Mouse (Mus musculus): Measurements from ENCODE around the gene Grin2a. TPM values are rescaled to one million over a fixed set of nuclear protein-coding genes. Genes with fewer than 3 reads are reported as not detected.

Grin2a gene
- total RNA-seq (2017), result not detected in 3 replicates

DNA sequence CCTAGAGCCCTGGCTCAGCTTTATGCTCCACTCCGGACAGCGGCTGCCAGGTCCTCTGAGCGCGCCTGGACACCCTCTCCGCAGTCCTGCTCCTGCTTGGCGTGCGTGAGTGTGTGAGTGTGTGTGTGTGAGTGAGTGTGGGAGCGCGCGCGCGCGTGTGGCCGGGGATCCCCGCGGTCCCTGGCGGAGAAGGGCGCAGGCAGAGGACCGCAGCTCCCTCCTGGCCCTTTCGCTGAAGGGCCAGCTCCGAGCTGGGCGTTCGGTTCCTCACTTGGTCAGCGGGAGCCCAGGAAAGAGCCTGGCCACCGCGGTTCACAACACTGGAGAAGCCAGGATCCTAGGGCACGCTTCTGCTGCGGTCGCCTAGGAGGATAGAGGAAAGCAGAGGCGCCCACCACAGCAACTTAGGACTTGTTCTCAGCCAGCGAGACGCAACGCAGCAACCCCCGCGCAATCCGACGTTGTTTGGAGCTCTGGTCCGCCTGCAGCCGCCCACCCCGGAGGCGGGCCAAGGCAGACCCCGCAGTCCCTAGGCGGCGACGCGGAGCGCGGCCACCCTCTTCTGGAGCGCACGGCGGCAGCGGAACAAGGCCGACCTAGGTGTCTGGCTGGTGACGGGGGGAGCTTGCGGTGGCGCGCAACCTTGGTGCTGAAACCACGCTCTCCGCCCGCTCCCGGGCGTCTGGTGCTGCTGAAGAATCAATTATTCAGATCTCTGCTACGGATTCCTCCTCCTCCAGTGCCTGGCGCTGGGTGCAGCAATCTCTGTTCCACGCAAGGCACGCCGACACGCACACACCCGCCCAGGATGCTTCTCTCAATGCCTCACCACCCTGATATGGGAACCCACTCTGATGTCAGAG lies at the start of gene Grin2a:
Gene Grin2a, minus strand, starts transcription at position 610 of the 863 bp plus-strand sequence.
- no peak for ATAC-seq (replicated peaks; ENCODE audit: insufficient number of reproducible peaks, low FRiP score, low TSS enrichment, poor library complexity, severe bottlenecking)

- ATAC-seq (replicated peaks; ENCODE audit: insufficient number of reproducible peaks, low FRiP score, low TSS enrichment, poor library complexity, severe bottlenecking), result no peak
Observed at GRCm38 (mm10) chr16:10035582-10036215, 40.3 kb upstream of the Grin2a start.

DNA sequence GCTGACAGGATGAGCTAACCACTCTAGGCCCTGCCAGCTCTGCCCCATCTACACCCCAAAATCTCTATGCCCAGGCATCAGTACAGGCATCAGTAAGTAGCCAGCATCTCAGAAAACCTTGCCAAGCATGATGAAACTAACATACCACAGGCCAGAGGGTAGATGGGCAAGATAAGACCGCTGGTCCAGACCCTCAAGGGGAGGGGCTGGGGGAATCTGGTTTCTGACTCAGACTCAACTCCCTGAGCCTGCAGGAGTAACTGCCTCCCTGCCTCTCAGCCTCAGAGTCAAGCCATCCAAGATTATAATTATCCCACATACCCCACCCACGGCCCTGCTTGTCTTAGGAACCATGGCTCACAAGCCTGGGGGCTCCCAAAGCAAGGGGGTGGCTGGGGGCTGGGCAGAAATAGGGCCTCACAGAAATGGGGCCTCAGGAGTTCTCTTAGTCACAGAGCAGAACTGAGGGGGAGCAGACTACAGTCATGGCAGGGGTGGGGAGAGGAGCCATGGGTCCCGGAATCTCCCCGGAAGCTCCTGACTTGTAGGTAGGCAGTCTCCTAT lies 38.1 kb upstream of the Grin2a start:
- ATAC-seq (replicated peaks; ENCODE audit: insufficient number of reproducible peaks, low FRiP score, low TSS enrichment, poor library complexity, severe bottlenecking), result no peak

DNA sequence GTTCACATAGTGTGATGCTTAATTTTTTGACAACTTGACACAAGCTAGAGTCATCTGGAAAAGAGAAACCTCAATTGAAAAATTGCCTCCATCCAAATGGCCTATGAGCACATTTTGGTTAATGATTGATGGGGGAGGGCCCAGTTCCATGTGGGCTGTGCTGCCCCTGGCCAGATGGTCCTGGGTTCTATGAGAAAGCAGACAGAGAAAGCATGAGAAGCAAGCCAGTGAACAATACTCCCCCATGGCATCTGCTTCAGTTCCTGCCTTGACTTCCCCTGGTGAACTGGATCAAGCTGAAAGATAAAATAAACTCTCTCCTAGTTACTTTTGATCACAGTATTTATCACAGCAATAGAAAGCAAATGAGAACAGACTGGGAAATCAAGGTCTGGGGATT lies 36.5 kb upstream of the Grin2a start:
- no peak for ATAC-seq (replicated peaks; ENCODE audit: insufficient number of reproducible peaks, low FRiP score, low TSS enrichment, poor library complexity, severe bottlenecking)

DNA sequence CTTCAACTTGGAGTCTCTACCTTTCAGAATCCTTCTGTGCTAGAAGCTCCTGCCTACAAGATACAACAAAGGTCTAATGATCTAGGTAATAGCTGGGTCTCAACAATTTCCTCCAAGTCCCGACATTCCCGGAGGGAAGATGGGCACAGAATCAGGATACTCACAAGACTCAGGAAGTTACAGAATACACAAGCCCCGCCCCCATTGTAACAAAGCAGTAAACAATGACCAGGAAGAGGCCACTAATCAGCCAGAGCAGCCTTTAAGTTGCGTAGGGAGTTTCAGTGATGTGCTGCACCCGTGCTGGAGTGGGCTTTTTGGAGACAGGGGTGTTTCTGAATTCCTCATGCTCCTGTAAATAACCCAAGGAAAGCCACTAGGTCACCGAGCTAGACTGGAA lies 31.4 kb upstream of the Grin2a start:
- no peak for ATAC-seq (replicated peaks; ENCODE audit: insufficient number of reproducible peaks, low FRiP score, low TSS enrichment, poor library complexity, severe bottlenecking)

- no peak for ATAC-seq (replicated peaks; ENCODE audit: insufficient number of reproducible peaks, low FRiP score, low TSS enrichment, poor library complexity, severe bottlenecking)
Observed at GRCm38 (mm10) chr16:10009743-10010142, 14.4 kb upstream of the Grin2a start.

DNA sequence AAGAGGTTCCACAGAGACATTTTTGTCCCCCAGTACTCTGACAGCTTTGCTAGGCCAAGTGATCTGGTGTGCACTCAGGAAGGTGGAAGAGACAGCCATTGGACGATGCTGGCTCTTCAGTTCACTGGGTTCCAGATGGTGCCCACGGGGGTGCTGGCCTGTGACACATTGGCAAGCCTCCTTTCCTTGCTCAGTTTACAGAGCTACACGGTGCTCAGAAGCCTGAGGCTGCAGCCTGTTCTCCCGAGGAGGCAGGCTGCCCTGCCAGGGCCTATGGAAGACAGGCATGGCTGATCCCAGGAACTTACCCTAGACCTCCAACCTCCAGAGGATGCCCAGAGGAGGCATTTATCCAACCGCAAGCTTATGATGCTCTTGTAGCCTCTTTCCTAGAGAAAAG lies 10.2 kb upstream of the Grin2a start:
- no peak for ATAC-seq (replicated peaks; ENCODE audit: insufficient number of reproducible peaks, low FRiP score, low TSS enrichment, poor library complexity, severe bottlenecking)

GRCm38 (mm10) chr16:10004096-10004495 lies 8.7 kb upstream of the Grin2a start:
- no peak for ATAC-seq (replicated peaks; ENCODE audit: insufficient number of reproducible peaks, low FRiP score, low TSS enrichment, poor library complexity, severe bottlenecking)

DNA sequence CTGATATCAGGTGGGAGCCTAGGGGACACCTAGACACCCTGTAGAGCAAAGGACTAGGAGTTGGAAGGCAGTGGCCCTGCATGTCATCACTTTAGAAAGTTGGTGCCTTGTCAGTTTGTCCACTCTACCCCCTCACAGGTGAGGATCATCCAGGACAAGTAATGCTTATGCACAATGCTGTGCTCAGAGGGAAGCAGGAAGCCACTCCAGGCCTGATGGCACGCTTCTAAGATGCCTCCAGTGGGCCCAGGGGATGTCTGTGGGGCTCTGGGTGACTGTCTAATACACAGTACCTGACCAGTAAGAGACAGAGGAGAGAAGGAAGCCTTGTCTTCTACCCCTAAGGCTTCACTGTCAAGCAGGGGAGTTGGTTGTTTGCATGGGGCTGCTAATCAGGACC lies 7.6 kb upstream of the Grin2a start:
- no peak for ATAC-seq (replicated peaks; ENCODE audit: insufficient number of reproducible peaks, low FRiP score, low TSS enrichment, poor library complexity, severe bottlenecking)

DNA sequence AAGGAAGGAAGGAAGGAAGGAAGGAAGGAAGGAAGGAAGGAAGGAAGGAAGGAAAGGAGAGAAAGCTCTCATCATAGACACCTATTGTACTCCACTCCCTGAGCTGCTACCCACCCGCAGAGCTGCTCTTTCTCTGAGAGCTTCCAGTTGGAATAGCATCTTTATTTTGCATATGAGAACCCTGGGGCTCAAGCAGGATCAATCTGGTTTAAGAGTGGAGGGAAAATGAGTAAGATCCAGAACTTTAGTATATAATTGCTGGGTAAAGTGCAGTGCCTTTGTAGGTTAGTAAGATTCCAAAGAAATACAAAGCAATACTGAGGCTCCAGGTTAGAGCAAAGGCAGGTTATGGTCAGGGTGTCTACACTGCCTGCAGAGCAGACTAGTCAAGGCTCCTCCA lies 6.2 kb upstream of the Grin2a start:
- ATAC-seq (replicated peaks; ENCODE audit: insufficient number of reproducible peaks, low FRiP score, low TSS enrichment, poor library complexity, severe bottlenecking), result no peak

GRCm38 (mm10) chr16:9999926-10000325 lies 4.6 kb upstream of the Grin2a start:
- ATAC-seq (replicated peaks; ENCODE audit: insufficient number of reproducible peaks, low FRiP score, low TSS enrichment, poor library complexity, severe bottlenecking), result no peak

DNA sequence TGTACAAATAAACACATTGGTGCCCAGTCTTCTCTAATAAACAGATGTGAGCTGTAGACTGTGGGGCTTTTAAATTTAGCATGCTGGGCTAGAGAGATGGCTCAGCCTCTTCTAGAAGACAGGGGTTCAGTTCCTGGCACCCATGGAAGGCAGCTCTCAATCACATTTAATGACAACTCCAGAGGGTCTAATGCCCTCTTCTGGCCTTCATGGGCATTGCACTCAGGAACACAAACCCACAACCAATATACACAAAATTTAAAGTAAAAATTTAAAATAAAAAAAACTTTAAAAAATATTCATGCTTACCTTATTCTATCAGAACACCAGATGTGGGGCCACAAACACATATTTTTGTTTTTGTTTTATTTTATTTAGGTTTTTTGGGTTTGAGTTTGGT lies 2.6 kb upstream of the Grin2a start:
- no peak for ATAC-seq (replicated peaks; ENCODE audit: insufficient number of reproducible peaks, low FRiP score, low TSS enrichment, poor library complexity, severe bottlenecking)

DNA sequence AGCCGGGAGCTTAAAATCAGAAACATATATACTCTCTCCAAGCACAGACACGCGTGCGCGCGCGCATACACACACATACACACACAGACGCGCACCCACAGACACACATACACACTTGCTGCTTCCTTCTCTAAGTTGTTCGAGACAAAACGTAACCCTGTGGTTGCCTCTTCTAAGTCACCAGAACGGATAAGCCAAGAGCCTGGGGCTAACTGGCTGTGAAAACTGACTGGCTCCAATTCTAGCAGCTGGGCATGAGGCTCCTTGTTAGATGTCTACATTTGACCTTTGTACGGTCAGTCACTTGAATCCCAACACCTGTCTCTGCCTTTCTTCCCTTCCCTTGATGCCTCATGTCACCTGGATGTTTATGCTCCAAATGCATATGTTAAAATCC lies 452 bp upstream of the Grin2a start:
- ATAC-seq (replicated peaks; ENCODE audit: insufficient number of reproducible peaks, low FRiP score, low TSS enrichment, poor library complexity, severe bottlenecking), result no peak

- ATAC-seq (replicated peaks; ENCODE audit: insufficient number of reproducible peaks, low FRiP score, low TSS enrichment, poor library complexity, severe bottlenecking), result no peak
Observed at GRCm38 (mm10) chr16:9994041-9994950, 1.1 kb downstream of the Grin2a start.

DNA sequence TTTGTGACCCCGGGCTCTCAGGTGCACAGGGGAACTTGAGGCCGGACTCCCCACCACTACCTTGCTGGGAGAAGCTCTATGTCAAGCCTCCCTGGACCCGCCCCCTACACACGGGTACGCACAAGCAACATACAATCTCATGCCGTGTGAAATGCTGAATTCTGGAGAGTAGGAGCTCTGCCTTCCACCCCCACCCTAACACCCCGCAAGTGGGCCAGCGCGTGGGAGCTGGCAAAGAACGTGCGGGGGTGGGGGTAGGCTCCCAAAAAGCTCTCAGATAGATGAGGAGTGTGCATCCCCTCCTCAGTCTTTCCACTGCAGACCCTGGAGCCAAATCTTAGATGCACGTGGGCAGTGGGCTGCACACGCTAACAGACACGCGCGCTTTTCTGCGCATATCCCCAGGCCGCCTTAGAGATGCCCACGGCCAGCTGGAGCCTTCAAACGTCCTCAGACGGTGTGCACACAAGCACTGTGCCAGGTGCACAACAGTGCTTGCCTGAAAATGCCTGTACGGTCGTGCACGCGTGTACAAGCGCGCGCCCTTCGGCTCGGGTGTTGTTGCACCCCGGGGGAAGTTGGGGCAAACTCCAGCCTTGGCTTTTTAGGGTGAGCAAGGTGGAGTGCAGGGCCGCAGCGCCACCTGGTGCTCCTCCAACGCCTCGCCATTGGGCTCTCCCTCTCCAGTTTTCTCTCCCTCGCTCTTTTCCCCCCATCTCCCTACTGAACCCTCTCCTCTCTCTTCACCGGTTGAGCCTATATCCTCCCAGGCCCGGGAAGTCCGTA lies 1.9 kb downstream of the Grin2a start:
- ATAC-seq (replicated peaks; ENCODE audit: insufficient number of reproducible peaks, low FRiP score, low TSS enrichment, poor library complexity, severe bottlenecking), result no peak

DNA sequence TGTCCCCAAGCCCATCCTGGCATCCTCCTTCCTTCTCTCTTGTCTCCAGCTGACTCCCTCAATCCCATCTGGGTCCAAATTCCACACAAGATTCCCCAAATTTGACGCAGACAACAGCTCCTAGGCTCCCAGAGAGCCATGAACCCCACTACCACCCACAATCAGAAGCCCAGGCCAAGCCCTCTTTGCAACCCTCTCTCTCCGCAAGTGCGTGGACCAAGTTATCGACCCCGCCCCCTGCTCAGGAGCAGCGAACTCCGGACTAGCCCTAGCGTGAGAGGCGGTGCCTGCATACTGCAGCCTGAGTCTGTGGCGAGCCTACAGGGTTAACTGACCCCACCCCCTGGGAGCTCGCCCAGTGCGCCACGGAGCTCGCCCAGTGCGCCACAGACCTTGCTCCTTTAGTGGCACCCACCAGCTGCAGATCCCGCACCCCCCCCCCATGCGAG lies 2.6 kb downstream of the Grin2a start:
- ATAC-seq (replicated peaks; ENCODE audit: insufficient number of reproducible peaks, low FRiP score, low TSS enrichment, poor library complexity, severe bottlenecking), result no peak

GRCm38 (mm10) chr16:9992076-9992772 lies 3.1 kb downstream of the Grin2a start:
- no peak for ATAC-seq (replicated peaks; ENCODE audit: insufficient number of reproducible peaks, low FRiP score, low TSS enrichment, poor library complexity, severe bottlenecking)

GRCm38 (mm10) chr16:9985041-9985440 lies 10.3 kb downstream of the Grin2a start:
- ATAC-seq (replicated peaks; ENCODE audit: insufficient number of reproducible peaks, low FRiP score, low TSS enrichment, poor library complexity, severe bottlenecking), result no peak
